Mouse (Mus musculus) ES-E14 (cell line): ENCODE results near the gene Pdgfa.

Experiments used
- CHD2 ChIP-seq: IDR thresholded peaks from 2 replicates; pipeline ENCODE4 v1.6.1; 2014; ENCODE audit warnings: mild to moderate bottlenecking, low read depth, low read length, inconsistent platforms
- HCFC1 ChIP-seq: IDR thresholded peaks from 2 replicates; pipeline ENCODE4 v1.6.1; 2012; ENCODE audit warnings: low read length, inconsistent platforms, borderline replicate concordance; ENCODE audit not compliant: insufficient read depth
- MAFK ChIP-seq: IDR thresholded peaks from 2 replicates; pipeline ENCODE4 v1.6.1; 2014; ENCODE audit warnings: mild to moderate bottlenecking, low read depth, low read length, inconsistent platforms; ENCODE audit not compliant: insufficient read depth
- ZC3H11A ChIP-seq: IDR thresholded peaks from 2 replicates; pipeline ENCODE4 v1.6.1; 2012; ENCODE audit warnings: low read depth, mild to moderate bottlenecking, inconsistent platforms, low read length, borderline replicate concordance
- ZNF384 ChIP-seq: IDR thresholded peaks from 2 replicates; pipeline ENCODE4 v1.6.1; 2012; ENCODE audit warnings: low read depth, low read length, inconsistent platforms

- TF ChIP-seq HCFC1, result no peak
- no peak for TF ChIP-seq ZNF384
- no peak for TF ChIP-seq ZC3H11A
- no peak for TF ChIP-seq MAFK
- no peak for TF ChIP-seq CHD2
Measured at GRCm38 (mm10) chr5:138997171-138997788, at the start of gene Pdgfa.
